Comparison of ENCODE assay signal across 14 mouse cellular contexts in genomic region chr2:125356068-125356467, GRCm38 (mm10).
DNase-seq lines count a peak whose midpoint lies in the region; ATAC-seq and TF ChIP-seq lines count a peak whose summit lies in the region.
"Had no signal": no experiment of that assay in that cellular context is flagged by ENCODE, and none has a peak within 500 bp of the region (broad histone marks: within the 10 kb centered on the region; RNA-seq: fewer than 3 reads in every experiment).

No protein-coding gene starts in this region.

- H3K9ac ChIP-seq in heart, embryonic 15.5 days, result no peak overlapping the region
- no peak overlapping the region for H3K9ac ChIP-seq in heart, embryonic 12.5 days
- H3K9ac ChIP-seq in intestine, embryonic 16.5 days (ENCODE audit: low read depth, low read length), result no peak overlapping the region
- H3K9ac ChIP-seq in midbrain, postnatal 0 days (replicated peaks; ENCODE audit: low read length, poor library complexity, severe bottlenecking), result no peak overlapping the region
- H3K9ac ChIP-seq: kidney, embryonic 15.5 days; neural tube, embryonic 15.5 days had no signal

- no peak for ATAC-seq in heart, embryonic 15.5 days (replicated peaks; ENCODE audit: insufficient number of reproducible peaks, insufficient read depth, low FRiP score, low read depth)
- ATAC-seq in heart, embryonic 12.5 days (ENCODE audit: insufficient number of reproducible peaks, low FRiP score), result no peak
- no peak for ATAC-seq in intestine, embryonic 16.5 days
- ATAC-seq in midbrain, postnatal 0 days (ENCODE audit: low FRiP score), result no peak; the same call in 1 of the 2 replicates
- ATAC-seq: hindbrain, embryonic 16.5 days had no signal

- H3K36me3 ChIP-seq in heart, embryonic 15.5 days, result peaks cover 3% of the 10 kb centered on the region; the same call in 1 of the 2 replicates
- peaks cover 41% of the 10 kb centered on the region for H3K36me3 ChIP-seq in heart, embryonic 12.5 days
- H3K36me3 ChIP-seq in intestine, embryonic 16.5 days (ENCODE audit: control insufficient read depth, insufficient read depth, low read length), result peaks cover 3% of the 10 kb centered on the region; the same call in 1 of the 2 replicates
- H3K36me3 ChIP-seq in midbrain, postnatal 0 days (ENCODE audit: insufficient read depth, low read length), result peaks cover 6% of the 10 kb centered on the region; the same call in 1 of the 2 replicates

- peaks cover 19% of the 10 kb centered on the region for H3K4me1 ChIP-seq in heart, embryonic 15.5 days (replicated peaks)
- peaks cover 18% of the 10 kb centered on the region for H3K4me1 ChIP-seq in heart, embryonic 12.5 days (replicated peaks)
- H3K4me1 ChIP-seq in lung, adult 2 months (ENCODE audit: control insufficient read depth, insufficient read depth, low read length), result peaks cover 7% of the 10 kb centered on the region
- H3K4me1 ChIP-seq in intestine, embryonic 16.5 days (ENCODE audit: control insufficient read depth, insufficient read depth, low read length), result peaks cover 11% of the 10 kb centered on the region
- H3K4me1 ChIP-seq in midbrain, postnatal 0 days (ENCODE audit: insufficient read depth, low read length), result no peaks in the 10 kb centered on the region

- 69% methylated on average over 5 of the region's 5 CpGs for WGBS in heart, embryonic 15.5 days
- WGBS in heart, embryonic 12.5 days, result 70% methylated on average over 5 of the region's 5 CpGs
- WGBS in lung, adult 2 months, result 52% methylated on average over 5 of the region's 5 CpGs
- 57% methylated on average over 5 of the region's 5 CpGs for WGBS in intestine, embryonic 16.5 days
- WGBS in midbrain, postnatal 0 days, result 87% methylated on average over 5 of the region's 5 CpGs

- H3K27ac ChIP-seq in heart, embryonic 15.5 days, result peak overlapping the region; percentile 56
- H3K27ac ChIP-seq in heart, embryonic 12.5 days (ENCODE audit: poor library complexity, severe bottlenecking), result no peak overlapping the region
- peak overlapping the region; percentile 35 for H3K27ac ChIP-seq in intestine, embryonic 16.5 days (ENCODE audit: low read length)
- H3K27ac ChIP-seq in midbrain, postnatal 0 days (ENCODE audit: low read depth, low read length), result no peak overlapping the region
- H3K27ac ChIP-seq: kidney, embryonic 15.5 days; layer of hippocampus, adult 2 months; neural tube, embryonic 15.5 days had no signal

- no peak for TF ChIP-seq CTCF in lung, adult 2 months (IDR thresholded peaks at IDR 0.05; ENCODE audit: insufficient read depth, low read length)
- no peak for TF ChIP-seq CTCF in midbrain, postnatal 0 days (IDR thresholded peaks at IDR 0.05)

- H3K4me3 ChIP-seq in heart, embryonic 15.5 days, result no peak overlapping the region
- no peak overlapping the region for H3K4me3 ChIP-seq in heart, embryonic 12.5 days
- no peak overlapping the region for H3K4me3 ChIP-seq in lung, adult 2 months (replicated peaks; ENCODE audit: extremely low read depth, low read depth, low read length)
- no peak overlapping the region for H3K4me3 ChIP-seq in intestine, embryonic 16.5 days (ENCODE audit: low read length)
- no peak overlapping the region for H3K4me3 ChIP-seq in midbrain, postnatal 0 days (ENCODE audit: low read depth, low read length)
- H3K4me3 ChIP-seq: erythroblast, embryonic 14.5 days; kidney, embryonic 15.5 days; layer of hippocampus, adult 2 months; neural tube, embryonic 15.5 days had no signal

- H3K4me2 ChIP-seq in heart, embryonic 15.5 days, result no peak overlapping the region
- H3K4me2 ChIP-seq in heart, embryonic 12.5 days, result no peak overlapping the region
- H3K4me2 ChIP-seq in intestine, embryonic 16.5 days (ENCODE audit: low read depth, low read length), result no peak overlapping the region
- H3K4me2 ChIP-seq in midbrain, postnatal 0 days (ENCODE audit: low read depth, low read length, poor library complexity, severe bottlenecking), result no peak overlapping the region
- H3K4me2 ChIP-seq: kidney, embryonic 15.5 days; liver, embryonic 11.5 days; neural tube, embryonic 15.5 days had no signal

- TF ChIP-seq POLR2A in lung, adult 2 months (IDR thresholded peaks at IDR 0.05; ENCODE audit: borderline replicate concordance, extremely low read depth, low read depth, low read length), result no peak

- peak; percentile 19 for DNase-seq in lung, postnatal 36 days
- no peak for DNase-seq in lung, adult 2 months
- DNase-seq in spleen, adult 18-20 months, result no peak
- no peak for DNase-seq in midbrain, postnatal 0 days (ENCODE audit: low spot score)
- DNase-seq: cerebellum, adult 11-12 months had no signal

- no peaks in the 10 kb centered on the region for H3K27me3 ChIP-seq in heart, embryonic 15.5 days
- no peaks in the 10 kb centered on the region for H3K27me3 ChIP-seq in heart, embryonic 12.5 days (replicated peaks)
- no peaks in the 10 kb centered on the region for H3K27me3 ChIP-seq in intestine, embryonic 16.5 days (replicated peaks; ENCODE audit: control insufficient read depth, insufficient read depth, low read length)
- no peaks in the 10 kb centered on the region for H3K27me3 ChIP-seq in midbrain, postnatal 0 days (ENCODE audit: insufficient read depth, low read length)
- H3K27me3 ChIP-seq: kidney, embryonic 15.5 days; neural tube, embryonic 15.5 days had no signal

- no peaks in the 10 kb centered on the region for H3K9me3 ChIP-seq in heart, embryonic 15.5 days (replicated peaks)
- H3K9me3 ChIP-seq in heart, embryonic 12.5 days (replicated peaks), result no peaks in the 10 kb centered on the region
- no peaks in the 10 kb centered on the region for H3K9me3 ChIP-seq in intestine, embryonic 16.5 days (ENCODE audit: control insufficient read depth, low read length)
- H3K9me3 ChIP-seq in midbrain, postnatal 0 days (ENCODE audit: low read length), result no peaks in the 10 kb centered on the region
- H3K9me3 ChIP-seq: kidney, embryonic 15.5 days; neural tube, embryonic 15.5 days had no signal

Comparison
In these comparisons a context has a peak if more than half of its experiments do, and no peak if none do; other contexts are left out.
1. H3K27ac ChIP-seq: peak in heart, embryonic 15.5 days (single experiment) and intestine, embryonic 16.5 days (single experiment); none in heart, embryonic 12.5 days (single experiment) and midbrain, postnatal 0 days (single experiment).